Mouse (Mus musculus) limb, embryonic 15.5 days (tissue): ENCODE data around the gene Rasip1. TPM values are rescaled to one million over a fixed set of nuclear protein-coding genes. Genes with fewer than 3 reads are reported as not detected.

Experiments used
- ATAC-seq: fragments of 200-750 bp; cut with Nextera tagmentation; 2 replicates; pipeline ENCODE4 v1.8.0; 2017; ENCODE audit warnings: low read depth, moderate TSS enrichment; ENCODE audit not compliant: insufficient number of reproducible peaks, low FRiP score, low TSS enrichment
- H3K27ac ChIP-seq: fragments of 300-500 bp; sonication (generic); 2 replicates; pipeline ENCODE4 v1.5.1; 2015; ENCODE audit warnings: moderate library complexity, mild to moderate bottlenecking, inconsistent platforms
- H3K27me3 ChIP-seq: fragments of 300-500 bp; sonication (generic); 2 replicates; pipeline ENCODE4 v1.6.1; 2015; ENCODE audit warnings: inconsistent platforms
- H3K36me3 ChIP-seq: fragments of 300-500 bp; sonication (generic); 2 replicates; pipeline ENCODE4 v1.6.1; 2015; ENCODE audit warnings: inconsistent platforms
- H3K4me1 ChIP-seq: fragments of 300-500 bp; sonication (generic); 2 replicates; pipeline ENCODE4 v1.6.1; 2015; ENCODE audit warnings: inconsistent platforms
- H3K4me2 ChIP-seq: fragments of 300-500 bp; sonication (generic); 2 replicates; pipeline ENCODE4 v1.6.1; 2015; ENCODE audit warnings: mild to moderate bottlenecking, inconsistent platforms
- H3K4me3 ChIP-seq: fragments of 300-500 bp; sonication (generic); 2 replicates; pipeline ENCODE4 v1.5.1; 2015; ENCODE audit warnings: mild to moderate bottlenecking, inconsistent platforms
- H3K9ac ChIP-seq: fragments of 300-500 bp; sonication (generic); 2 replicates; pipeline ENCODE4 v1.6.1; 2015; ENCODE audit warnings: inconsistent platforms
- H3K9me3 ChIP-seq: fragments of 300-500 bp; sonication (generic); 2 replicates; pipeline ENCODE4 v1.6.1; 2016; ENCODE audit warnings: inconsistent platforms
- WGBS: fragments of 180-500 bp; shearing (Covaris S2); methylation state at CpG from one replicate; pipeline ENCODE4 v1.1.7; 2015; 5-methylcytosine and 5-hydroxymethylcytosine counted together
- polyA plus RNA-seq: library from polyadenylated mRNA; unstranded; fragments of >200 nt; fragmentation: Nextera tagmentation; extraction: Ambion mirVana; gene quantifications from 2 replicates; pipeline ENCODE4 v1.2.1, GENCODE M21; 2015

Rasip1 gene
- polyA plus RNA-seq, 1 experiment from 2014 or later = 12.0 TPM

DNA sequence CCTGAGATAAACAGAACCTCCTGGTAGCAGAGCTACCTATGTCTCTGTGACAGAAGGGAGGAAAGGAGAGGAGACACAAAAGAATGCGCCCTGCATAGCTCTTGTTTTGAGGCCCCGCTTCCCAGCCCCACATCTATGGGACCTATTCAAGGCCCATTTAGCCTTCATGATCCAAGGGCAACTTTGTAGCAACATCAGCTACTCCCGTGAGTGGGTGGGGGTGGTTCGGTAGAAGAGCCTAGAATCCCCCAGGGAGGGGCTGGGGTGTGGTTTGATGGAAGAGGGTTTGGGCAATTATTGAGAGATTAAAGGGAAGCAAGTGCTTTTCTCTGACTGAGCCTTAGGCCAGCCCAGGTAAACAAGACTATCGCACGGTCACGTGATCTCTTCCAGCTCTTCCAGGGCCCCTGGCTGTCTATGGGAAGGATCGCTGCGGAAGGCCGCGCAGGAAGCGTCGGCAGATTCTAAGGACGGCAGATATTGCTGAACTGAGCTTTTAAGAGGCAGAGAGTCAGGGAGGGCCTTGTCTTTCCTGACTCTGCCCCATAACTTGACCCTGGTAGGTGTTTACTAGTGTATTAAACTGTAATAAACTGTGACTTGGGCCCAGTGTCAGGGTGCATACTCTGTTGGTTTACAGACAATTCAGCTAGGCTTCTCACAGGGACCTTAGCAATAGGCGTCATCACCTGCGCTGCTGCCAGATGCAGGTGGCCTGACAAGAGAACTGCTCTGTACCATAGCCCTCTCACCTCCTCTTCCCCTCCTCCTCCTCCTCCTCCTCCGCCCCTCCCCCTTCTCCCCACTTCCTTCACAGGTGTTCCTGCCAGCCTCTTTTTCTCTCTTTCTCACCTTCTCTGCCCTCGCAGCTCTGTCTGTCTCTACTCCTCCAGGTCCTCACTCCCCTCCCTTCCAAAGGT lies 28.1 kb upstream of the Rasip1 start:
- no peak for ATAC-seq
- Histone ChIP-seq H3K36me3 (no peaks in the 10 kb centered on the region), H3K4me1 (peaks cover 3% of the 10 kb centered on the region; the same call in 1 of the 2 replicates), H3K4me2 (no peak overlapping the region), H3K9me3 (no peaks in the 10 kb centered on the region), H3K9ac (no peak overlapping the region), H3K4me3 (no peak overlapping the region), H3K27me3 (no peaks in the 10 kb centered on the region), H3K27ac (no peak overlapping the region)
- 41% methylated on average over 18 of the region's 18 CpGs for WGBS

DNA sequence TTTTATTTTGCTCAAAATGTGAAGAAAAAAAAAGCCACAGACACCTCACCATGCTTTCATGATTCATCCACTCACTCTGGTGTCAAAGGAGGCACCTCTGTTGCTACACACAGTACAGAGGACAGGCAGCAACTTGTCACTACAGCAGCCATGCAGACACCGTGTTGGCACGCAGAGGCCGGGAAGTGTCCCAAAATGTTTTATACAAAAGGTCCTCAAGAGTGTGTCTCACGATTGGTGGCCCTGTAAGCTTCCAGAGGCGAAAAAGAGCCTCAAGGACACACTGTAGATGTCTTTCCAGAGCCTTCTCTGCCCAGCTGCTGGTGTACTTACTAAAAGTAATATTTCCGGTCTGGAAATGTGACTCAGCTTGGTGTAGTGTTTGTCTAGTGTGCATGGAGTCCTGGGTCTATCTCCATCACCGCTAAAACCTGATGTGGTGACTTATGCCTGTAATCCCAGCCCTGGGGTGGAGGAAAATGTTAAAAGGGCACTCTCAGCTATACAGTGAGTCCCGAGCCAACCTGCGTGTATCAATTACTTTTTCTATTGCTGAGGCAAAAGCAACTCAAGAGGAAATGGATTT lies 21.5 kb upstream of the Rasip1 start:
- no peak overlapping the region for H3K4me3 ChIP-seq
- no peak for ATAC-seq
- peak overlapping the region; percentile 71 for H3K27ac ChIP-seq
- no peak overlapping the region for H3K9ac ChIP-seq
- H3K27me3 ChIP-seq = no peaks in the 10 kb centered on the region
- H3K4me2 ChIP-seq = no peak overlapping the region
- no peaks in the 10 kb centered on the region for H3K9me3 ChIP-seq
- H3K36me3 ChIP-seq = no peaks in the 10 kb centered on the region
- H3K4me1 ChIP-seq = peaks cover 3% of the 10 kb centered on the region; the same call in 1 of the 2 replicates
- WGBS = 66% methylated on average over 9 of the region's 9 CpGs

DNA sequence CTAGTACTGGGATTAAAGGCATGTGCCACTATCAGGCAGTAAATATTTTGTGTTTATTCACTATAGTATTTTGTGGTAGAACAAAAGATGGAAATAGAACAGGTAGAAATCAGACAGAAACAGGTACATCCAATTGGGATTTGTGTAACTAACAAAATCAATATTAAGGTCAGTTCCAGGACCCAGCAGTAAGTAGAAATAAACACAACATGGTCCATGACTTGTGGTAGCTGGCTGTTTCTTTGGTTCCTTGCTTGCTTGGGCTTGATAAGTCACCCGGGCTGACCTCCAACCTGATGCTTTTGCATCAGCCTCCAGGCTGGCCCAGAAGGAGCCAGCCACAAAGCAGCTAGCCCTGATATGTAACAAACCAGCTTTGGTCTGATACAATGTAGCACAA lies 17.8 kb upstream of the Rasip1 start:
- H3K9me3 ChIP-seq = no peaks in the 10 kb centered on the region
- ATAC-seq = no peak
- 76% methylated on average over 1 of the region's 1 CpGs for WGBS
- no peaks in the 10 kb centered on the region for H3K27me3 ChIP-seq
- peaks cover 3% of the 10 kb centered on the region; the same call in 1 of the 2 replicates for H3K4me1 ChIP-seq
- H3K4me3 ChIP-seq = no peak overlapping the region
- H3K36me3 ChIP-seq = no peaks in the 10 kb centered on the region
- no peak overlapping the region for H3K9ac ChIP-seq
- no peak overlapping the region for H3K27ac ChIP-seq
- no peak overlapping the region for H3K4me2 ChIP-seq

DNA sequence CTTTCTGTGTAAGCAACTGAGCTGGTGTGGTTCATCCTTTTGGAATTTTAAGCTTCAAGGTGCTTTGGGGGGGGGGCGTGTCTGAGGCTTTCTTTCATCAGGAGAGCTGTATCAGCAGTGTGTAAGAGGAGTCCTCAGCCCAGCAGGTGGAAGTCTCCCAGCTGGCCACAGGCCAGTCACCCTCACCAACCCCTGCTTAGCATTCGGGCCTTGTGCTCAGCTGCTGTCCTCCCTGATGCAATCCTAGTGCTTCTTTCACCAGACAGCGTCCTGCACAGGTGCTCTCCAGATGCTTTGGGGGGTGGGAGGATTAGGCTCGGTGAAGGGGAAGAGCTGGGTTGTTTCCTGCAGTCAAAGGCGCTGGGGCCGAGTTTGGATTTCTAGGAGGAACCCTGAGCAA lies 11.0 kb upstream of the Rasip1 start:
- Histone ChIP-seq H3K4me2 (no peak overlapping the region), H3K27me3 (peaks cover 32% of the 10 kb centered on the region), H3K9me3 (no peaks in the 10 kb centered on the region), H3K9ac (no peak overlapping the region), H3K4me3 (no peak overlapping the region), H3K36me3 (no peaks in the 10 kb centered on the region), H3K27ac (peak overlapping the region; percentile 47), H3K4me1 (peaks cover 34% of the 10 kb centered on the region)
- ATAC-seq = 0 out of 2 replicates have a peak, but pooled peaks have one; percentile 46
- WGBS = 20% methylated on average over 6 of the region's 6 CpGs

DNA sequence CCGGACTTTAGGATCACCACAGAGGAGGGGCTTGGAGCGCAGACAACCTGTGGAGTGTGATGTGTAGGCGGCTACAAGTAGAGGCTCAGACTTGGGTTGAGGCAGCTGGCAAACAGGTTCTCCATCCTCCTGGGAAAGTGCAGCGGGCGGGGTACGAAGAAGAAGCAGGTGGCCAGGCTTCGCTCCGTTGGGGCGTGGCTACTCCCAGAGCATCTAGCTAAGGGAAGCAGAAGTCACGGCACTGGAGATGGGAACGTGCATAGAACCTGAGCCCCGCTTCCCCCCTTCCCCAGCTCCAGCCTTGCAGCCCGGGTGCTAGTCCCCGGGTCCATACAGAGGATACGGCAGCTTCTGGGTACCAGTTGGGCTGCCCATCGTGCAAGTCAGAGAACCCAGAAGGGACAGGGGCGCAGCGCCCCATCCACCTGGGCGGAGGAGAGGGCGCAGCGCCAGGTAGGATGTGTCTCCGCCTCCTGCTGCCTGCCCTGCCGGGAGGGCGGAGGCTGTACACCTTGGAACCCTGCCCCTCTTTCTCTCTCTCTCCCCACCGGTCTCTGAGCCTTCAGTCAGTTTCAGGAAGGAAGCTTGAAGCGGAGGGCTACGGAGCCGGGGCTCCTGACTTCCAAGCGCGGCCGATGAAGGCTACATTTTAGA lies 10.1 kb upstream of the Rasip1 start, which contains the start of gene Fut1:
TSS of gene Fut1 (plus strand) at position 248 of the 654 bp plus-strand sequence.
- Histone ChIP-seq H3K36me3 (no peaks in the 10 kb centered on the region), H3K4me2 (peak within 1 kb of the TSS; percentile 52), H3K4me3 (peak within 1 kb of the TSS; percentile 30), H3K4me1 (peaks cover 34% of the 10 kb centered on the region), H3K9me3 (no peaks in the 10 kb centered on the region), H3K27me3 (peaks cover 32% of the 10 kb centered on the region), H3K9ac (peak within 1 kb of the TSS; percentile 21; the same call in 1 of the 2 replicates), H3K27ac (peak within 1 kb of the TSS; percentile 64)
- ATAC-seq = peak; percentile 32; the same call in 1 of the 2 replicates
- 4% methylated on average over 31 of the region's 31 CpGs for WGBS

DNA sequence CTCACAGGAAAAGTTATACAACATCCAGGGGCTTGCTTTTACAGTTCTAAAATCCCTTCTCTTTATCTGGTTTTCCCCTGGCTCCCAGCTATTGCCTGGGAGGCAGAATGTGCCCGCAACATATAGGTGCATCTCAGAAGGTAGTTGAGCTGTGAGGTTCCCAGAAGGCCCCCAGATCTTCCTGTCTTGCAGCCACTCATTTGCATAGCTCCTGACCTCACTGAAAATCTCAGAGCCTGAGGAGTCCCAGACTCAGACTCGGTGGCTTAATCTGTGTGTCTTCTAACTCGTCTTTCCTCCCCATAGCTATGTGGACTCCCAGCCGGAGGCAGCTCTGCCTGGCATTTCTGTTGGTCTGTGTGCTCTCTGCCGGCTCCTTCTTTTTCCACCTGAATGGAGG lies 9.0 kb upstream of the Rasip1 start:
- peaks cover 34% of the 10 kb centered on the region for H3K4me1 ChIP-seq
- H3K9me3 ChIP-seq = no peaks in the 10 kb centered on the region
- no peak overlapping the region for H3K27ac ChIP-seq
- H3K9ac ChIP-seq = no peak overlapping the region
- peaks cover 32% of the 10 kb centered on the region for H3K27me3 ChIP-seq
- H3K36me3 ChIP-seq = no peaks in the 10 kb centered on the region
- no peak for ATAC-seq
- WGBS = 78% methylated on average over 5 of the region's 5 CpGs
- no peak overlapping the region for H3K4me2 ChIP-seq
- no peak overlapping the region for H3K4me3 ChIP-seq

DNA sequence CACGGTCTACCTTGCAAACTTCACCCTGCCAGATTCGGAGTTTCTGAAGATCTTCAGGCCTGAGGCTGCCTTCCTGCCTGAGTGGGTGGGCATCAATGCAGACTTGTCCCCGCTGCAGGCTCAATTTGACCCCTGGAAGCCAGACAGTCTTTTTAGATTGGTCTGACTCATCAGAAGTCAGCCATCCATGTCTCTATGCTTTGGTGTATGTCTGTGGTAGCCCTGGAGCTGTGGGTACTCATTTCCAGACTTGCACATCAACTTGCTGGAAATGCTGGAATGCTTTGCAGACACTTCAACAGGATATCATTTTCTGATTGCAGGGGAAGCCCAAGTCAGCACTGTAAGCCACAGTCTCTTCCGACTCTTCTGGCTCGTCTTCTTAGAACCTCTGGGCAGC lies 7.7 kb upstream of the Rasip1 start:
- Histone ChIP-seq H3K9me3 (no peaks in the 10 kb centered on the region), H3K27me3 (peaks cover 32% of the 10 kb centered on the region), H3K27ac (no peak overlapping the region), H3K4me1 (peaks cover 31% of the 10 kb centered on the region), H3K4me2 (no peak overlapping the region), H3K36me3 (no peaks in the 10 kb centered on the region), H3K9ac (no peak overlapping the region), H3K4me3 (no peak overlapping the region)
- WGBS = 86% methylated on average over 5 of the region's 5 CpGs
- ATAC-seq = no peak

DNA sequence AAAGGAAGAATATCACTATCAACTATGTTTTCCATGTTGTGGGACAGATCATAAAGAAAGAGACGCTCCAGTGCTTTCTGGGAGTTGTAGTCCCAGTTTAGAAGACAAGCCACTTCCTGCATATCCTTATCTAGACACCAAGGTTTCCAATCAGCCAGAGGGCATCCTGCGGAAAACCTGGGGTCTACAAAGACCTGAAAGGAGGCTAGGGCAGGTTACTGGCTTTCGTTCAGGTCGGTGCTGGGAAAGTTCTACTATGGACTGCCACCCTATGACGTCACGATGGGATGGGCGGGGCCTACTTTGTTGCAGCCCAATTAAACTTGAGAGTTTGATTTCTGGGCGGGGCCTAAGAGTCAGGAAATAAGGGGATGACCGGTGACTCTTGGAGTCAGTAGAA lies 5.8 kb upstream of the Rasip1 start, which contains the start of gene Izumo1:
TSS of gene Izumo1 (plus strand) at position 369 of the 400 bp plus-strand sequence.
- WGBS = 34% methylated on average over 9 of the region's 9 CpGs
- Histone ChIP-seq H3K27ac (no peak within 1 kb of the TSS), H3K27me3 (peaks cover 27% of the 10 kb centered on the region), H3K4me1 (peaks cover 12% of the 10 kb centered on the region), H3K4me3 (no peak within 1 kb of the TSS), H3K9me3 (no peaks in the 10 kb centered on the region), H3K36me3 (no peaks in the 10 kb centered on the region), H3K4me2 (no peak within 1 kb of the TSS), H3K9ac (no peak within 1 kb of the TSS)
- no peak for ATAC-seq

DNA sequence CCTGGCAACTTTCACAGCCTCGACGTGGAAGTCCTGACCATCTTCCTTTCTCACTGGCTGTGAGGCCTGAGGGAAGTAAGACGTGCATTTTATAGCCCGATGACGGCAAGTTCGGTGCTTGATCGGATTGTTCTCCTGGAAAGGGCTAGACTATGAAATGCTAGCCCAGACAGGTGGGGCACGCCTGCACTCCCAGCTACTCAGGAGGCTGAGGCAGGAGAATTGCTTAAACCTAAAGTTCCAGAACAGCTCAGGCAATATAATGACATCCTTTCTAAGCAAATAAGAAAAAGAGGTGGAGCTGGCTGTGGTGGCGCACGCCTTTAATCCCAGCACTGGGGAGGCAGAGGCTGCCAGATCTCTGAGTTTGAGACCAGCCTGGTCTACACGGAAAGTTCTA lies 3.8 kb upstream of the Rasip1 start:
- no peak overlapping the region for H3K27ac ChIP-seq
- ATAC-seq = no peak
- H3K4me2 ChIP-seq = no peak overlapping the region
- H3K4me3 ChIP-seq = no peak overlapping the region
- H3K36me3 ChIP-seq = no peaks in the 10 kb centered on the region
- no peaks in the 10 kb centered on the region for H3K9me3 ChIP-seq
- H3K4me1 ChIP-seq = peaks cover 13% of the 10 kb centered on the region; the same call in 1 of the 2 replicates
- H3K27me3 ChIP-seq = peaks cover 13% of the 10 kb centered on the region
- no peak overlapping the region for H3K9ac ChIP-seq
- WGBS = 93% methylated on average over 11 of the region's 11 CpGs

DNA sequence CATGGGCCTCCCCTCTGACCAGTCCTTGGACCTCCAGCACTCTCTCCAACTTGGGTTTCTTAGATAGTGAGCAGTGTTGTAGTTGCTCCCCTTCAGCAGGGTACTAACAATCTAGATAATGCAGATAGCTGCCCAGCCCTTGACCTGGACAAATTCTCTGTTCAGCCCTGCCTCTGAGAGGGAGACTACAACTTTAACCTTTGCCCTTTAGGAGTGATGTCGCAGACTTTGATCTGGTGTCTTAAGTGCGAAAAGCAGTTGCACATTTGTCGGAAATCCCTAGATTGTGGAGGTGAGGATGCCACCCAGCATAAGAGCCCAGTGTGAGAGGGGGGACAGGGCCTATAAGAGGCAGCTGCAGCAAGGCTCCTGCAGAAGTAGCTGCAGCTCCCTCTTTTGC lies 2.6 kb upstream of the Rasip1 start:
- no peak for ATAC-seq
- 56% methylated on average over 3 of the region's 3 CpGs for WGBS
- Histone ChIP-seq H3K4me1 (peaks cover 15% of the 10 kb centered on the region; the same call in 1 of the 2 replicates), H3K4me2 (no peak overlapping the region), H3K27ac (no peak overlapping the region), H3K9ac (no peak overlapping the region), H3K27me3 (0 out of 2 replicates have a peak, but pooled peaks cover 3% of the 10 kb centered on the region), H3K9me3 (no peaks in the 10 kb centered on the region), H3K4me3 (no peak overlapping the region), H3K36me3 (no peaks in the 10 kb centered on the region)

DNA sequence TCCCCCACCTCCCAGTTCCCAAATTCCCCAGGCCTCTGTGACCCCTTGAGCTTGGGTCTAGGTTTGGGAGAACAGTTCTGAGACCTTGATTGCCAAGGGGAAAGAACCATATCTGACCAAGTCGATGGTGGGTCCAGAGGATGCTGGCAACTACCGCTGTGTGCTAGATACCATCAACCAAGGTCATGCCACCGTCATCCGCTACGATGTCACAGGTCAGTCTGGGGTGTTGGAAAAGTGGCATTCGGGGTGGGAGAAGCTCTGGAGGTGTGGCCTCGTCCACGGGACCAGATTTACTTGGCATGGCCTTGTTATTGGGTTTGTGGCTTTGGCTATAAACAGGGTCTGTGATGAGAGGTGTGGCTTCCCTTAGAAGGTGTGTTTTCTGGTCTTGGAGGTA lies 1.8 kb upstream of the Rasip1 start:
- WGBS = 85% methylated on average over 8 of the region's 8 CpGs
- no peaks in the 10 kb centered on the region for H3K9me3 ChIP-seq

More for the DNA sequence above, 1.8 kb upstream of the Rasip1 start:
- Histone ChIP-seq H3K4me2 (no peak overlapping the region), H3K36me3 (no peaks in the 10 kb centered on the region), H3K9ac (no peak overlapping the region), H3K27me3 (peaks cover 3% of the 10 kb centered on the region; the same call in 1 of the 2 replicates), H3K4me3 (no peak overlapping the region), H3K4me1 (peaks cover 19% of the 10 kb centered on the region; the same call in 1 of the 2 replicates), H3K27ac (no peak overlapping the region)
- ATAC-seq = no peak
